ENCODE assay signal across 9 mouse cellular contexts in genomic region chr8:120619235-120620180, GRCm38 (mm10). TPM values are rescaled to one million over a fixed set of nuclear protein-coding genes. Genes with fewer than 3 reads are reported as not detected.
A peak's percentile ranks its signal among the peaks of the same experiment; 100 is the strongest.
DNase-seq lines count a peak whose midpoint lies in the region; ATAC-seq and TF ChIP-seq lines count a peak whose summit lies in the region.
"Had no signal": no experiment of that assay in that cellular context is flagged by ENCODE, and none has a peak within 500 bp of the region (broad histone marks: within the 10 kb centered on the region; RNA-seq: fewer than 3 reads in every experiment).

No protein-coding gene starts in this region.

- 79% methylated on average over 11 of the region's 11 CpGs for WGBS in kidney, adult 2 months
- WGBS in macrophage (ENCODE audit: missing documents), result 55% methylated on average over 9 of the region's 11 CpGs
- WGBS in hindbrain, embryonic 14.5 days, result 71% methylated on average over 11 of the region's 11 CpGs

- DNase-seq in kidney, adult 2 months, result peak; percentile 29
- no peak for DNase-seq in kidney, adult 8-10 months
- DNase-seq in layer of hippocampus, adult 2 months (ENCODE audit: low spot score in 2 of 2), result peak; percentile 54 to 75
- DNase-seq in thymus, postnatal 4 days, result no peak
- DNase-seq in spleen, adult 18-20 months, result no peak
- no peak for DNase-seq in hindbrain, embryonic 14.5 days (ENCODE audit: low spot score)

- no peaks in the 10 kb centered on the region for H3K4me1 ChIP-seq in kidney, adult 2 months (ENCODE audit: control insufficient read depth, insufficient read depth, low read length)
- H3K4me1 ChIP-seq in hindbrain, embryonic 14.5 days (replicated peaks; ENCODE audit: control insufficient read depth, insufficient read depth, low read length), result peaks cover 15% of the 10 kb centered on the region

- no peak overlapping the region for H3K4me3 ChIP-seq in kidney, adult 2 months (ENCODE audit: insufficient read depth, low read depth, low read length)
- no peak overlapping the region for H3K4me3 ChIP-seq in layer of hippocampus, adult 2 months
- no peak overlapping the region for H3K4me3 ChIP-seq in macrophage (ENCODE audit: inconsistent target)
- no peak overlapping the region for H3K4me3 ChIP-seq in hindbrain, embryonic 14.5 days (replicated peaks; ENCODE audit: low read length)
- H3K4me3 ChIP-seq: midbrain, embryonic 12.5 days had no signal

- no peaks in the 10 kb centered on the region for H3K79me2 ChIP-seq in macrophage (ENCODE audit: inconsistent target)

- H3K27me3 ChIP-seq in kidney, adult 2 months (replicated peaks; ENCODE audit: control insufficient read depth, insufficient read depth, low read length), result no peaks in the 10 kb centered on the region
- H3K27me3 ChIP-seq in hindbrain, embryonic 14.5 days (ENCODE audit: control insufficient read depth, insufficient read depth, low read length), result no peaks in the 10 kb centered on the region

- no peak for TF ChIP-seq CTCF in kidney, adult 2 months (conservative IDR thresholded peaks at IDR 0.05; ENCODE audit: insufficient read depth, insufficient read length, low read depth, low read length)
- TF ChIP-seq CTCF in layer of hippocampus, adult 2 months (conservative IDR thresholded peaks at IDR 0.05), result no peak

- H3K36me3 ChIP-seq in kidney, adult 2 months (ENCODE audit: control insufficient read depth, insufficient read depth, low read length), result no peaks in the 10 kb centered on the region
- H3K36me3 ChIP-seq in macrophage (ENCODE audit: inconsistent target), result no peaks in the 10 kb centered on the region
- H3K36me3 ChIP-seq in hindbrain, embryonic 14.5 days (replicated peaks; ENCODE audit: control insufficient read depth, insufficient read depth), result no peaks in the 10 kb centered on the region
- H3K36me3 ChIP-seq: midbrain, embryonic 12.5 days had no signal

- no peak for TF ChIP-seq POLR2A in kidney, adult 2 months (IDR thresholded peaks at IDR 0.05; ENCODE audit: low read depth, low read length)

- peak; percentile 17; the same call in 1 of the 2 replicates for ATAC-seq in common myeloid progenitor, adult 5-6 weeks (replicated peaks; ENCODE audit: low read depth, poor library complexity, severe bottlenecking)
- ATAC-seq in hindbrain, embryonic 14.5 days (ENCODE audit: low FRiP score), result no peak

- no peaks in the 10 kb centered on the region for H3K9me3 ChIP-seq in hindbrain, embryonic 14.5 days (ENCODE audit: control insufficient read depth, low read length)
- H3K9me3 ChIP-seq: midbrain, embryonic 12.5 days had no signal

- no peak overlapping the region for H3K27ac ChIP-seq in kidney, adult 2 months (ENCODE audit: insufficient read depth, low read depth, low read length)
- H3K27ac ChIP-seq in layer of hippocampus, adult 2 months, result peak overlapping the region; percentile 95
- H3K27ac ChIP-seq in macrophage, result peak overlapping the region; percentile 87
- H3K27ac ChIP-seq in hindbrain, embryonic 14.5 days, result no peak overlapping the region
- H3K27ac ChIP-seq: midbrain, embryonic 12.5 days had no signal

- H3K9ac ChIP-seq in hindbrain, embryonic 14.5 days, result no peak overlapping the region

- H3K4me2 ChIP-seq in hindbrain, embryonic 14.5 days (replicated peaks), result no peak overlapping the region
- H3K4me2 ChIP-seq: midbrain, embryonic 12.5 days had no signal

RNA-seq across cellular contexts. Expression of gene 1190005I06Rik, which starts 27.9 kb away (rescaled TPM):
- polyA plus RNA-seq in kidney, adult 2 months (2012; rRNA removed), result 4.6 and 6.8 TPM in 2 replicates
- total RNA-seq in common myeloid progenitor, adult 5-6 weeks (2017), result 1.2 TPM in 1 of 2 replicates, not detected in the other
- total RNA-seq in layer of hippocampus, adult 2 months (2021), result 10 to 100 TPM; 14.0 to 15.6 TPM
- 1 to 10 TPM in 10 of 26 experiments, not detected in 16; 1.3 to 4.2 (median 2.0) TPM for total RNA-seq in macrophage (2018; cell fraction: chromatin; rRNA removed)
- 1 to 10 TPM in 20 of 26 experiments, under 1 TPM in 6; 0.59 to 5.7 (median 1.9) TPM for total RNA-seq in macrophage (2018; cell fraction: cytosol; rRNA removed)
- 1 to 10 TPM in 12 of 26 experiments, under 1 TPM in 1, not detected in 13; 0.91 to 4.9 (median 1.6) TPM for total RNA-seq in macrophage (2018; cell fraction: nucleus; rRNA removed)
- 0.83 to 3.2 TPM (median 2.1 TPM) in 3 replicates for polyA plus RNA-seq in macrophage (2018)
- polyA plus RNA-seq in hindbrain, embryonic 14.5 days (2014; fragmentation: Nextera tagmentation; extraction: Ambion mirVana), result 12.4 and 15.4 TPM in 2 replicates

RNA-seq across cellular contexts. Expression of gene Gins2, which starts 30.4 kb away (rescaled TPM):
- polyA plus RNA-seq in kidney, adult 2 months (2012; rRNA removed), result 6.4 and 6.9 TPM in 2 replicates
- 22.9 and 48.0 TPM in 2 replicates for total RNA-seq in common myeloid progenitor, adult 5-6 weeks (2017)
- 1 to 10 TPM; 5.2 to 6.2 TPM for total RNA-seq in layer of hippocampus, adult 2 months (2021)
- 1 to 10 TPM in 24 of 26 experiments, under 1 TPM in 2; 0.20 to 6.5 (median 1.9) TPM for total RNA-seq in macrophage (2018; cell fraction: chromatin; rRNA removed)
- 10 to 100 TPM in 5 of 26 experiments, 1 to 10 TPM in 21; 4.8 to 13.4 (median 7.2) TPM for total RNA-seq in macrophage (2018; cell fraction: cytosol; rRNA removed)
- 10 to 100 TPM in 1 of 26 experiments, 1 to 10 TPM in 25; 1.0 to 11.4 (median 2.4) TPM for total RNA-seq in macrophage (2018; cell fraction: nucleus; rRNA removed)
- 6.0 to 52.8 TPM (median 6.1 TPM) in 3 replicates for polyA plus RNA-seq in macrophage (2018)
- 17.5 and 18.2 TPM in 2 replicates for polyA plus RNA-seq in hindbrain, embryonic 14.5 days (2014; fragmentation: Nextera tagmentation; extraction: Ambion mirVana)

RNA-seq across cellular contexts. Expression of gene Gm27021, which starts 48.4 kb away (rescaled TPM):
- 1.6 TPM in 1 of 2 replicates, not detected in the other for polyA plus RNA-seq in kidney, adult 2 months (2012; rRNA removed)
- not detected in 2 replicates for total RNA-seq in common myeloid progenitor, adult 5-6 weeks (2017)
- total RNA-seq in layer of hippocampus, adult 2 months (2021), result under 1 TPM in 1 of 2 experiments, not detected in 1; 0.69 TPM
- not detected for total RNA-seq in macrophage (2018; cell fraction: chromatin; rRNA removed)
- total RNA-seq in macrophage (2018; cell fraction: cytosol; rRNA removed), result 1 to 10 TPM in 7 of 26 experiments, under 1 TPM in 15, not detected in 4; 0.18 to 1.7 (median 0.68) TPM
- 1 to 10 TPM in 1 of 26 experiments, under 1 TPM in 1, not detected in 24; 0.89 to 1.1 TPM for total RNA-seq in macrophage (2018; cell fraction: nucleus; rRNA removed)
- polyA plus RNA-seq in macrophage (2018), result 0.76 to 0.96 TPM in 2 of 3 replicates, not detected in the other
- 4.4 and 10.0 TPM in 2 replicates for polyA plus RNA-seq in hindbrain, embryonic 14.5 days (2014; fragmentation: Nextera tagmentation; extraction: Ambion mirVana)

RNA-seq across cellular contexts. Expression of gene Cox4i1, which starts 48.5 kb away (rescaled TPM):
- polyA plus RNA-seq in kidney, adult 2 months (2012; rRNA removed), result 2,823 and 3,733 TPM in 2 replicates
- 392 and 496 TPM in 2 replicates for total RNA-seq in common myeloid progenitor, adult 5-6 weeks (2017)
- total RNA-seq in layer of hippocampus, adult 2 months (2021), result 1,000 to 10,000 TPM in 1 of 2 experiments, 100 to 1,000 TPM in 1; 991 to 1,040 TPM
- total RNA-seq in macrophage (2018; cell fraction: chromatin; rRNA removed), result 100 to 1,000 TPM in 5 of 26 experiments, 10 to 100 TPM in 21; 43.1 to 125 (median 79.7) TPM
- 1,000 to 10,000 TPM in 1 of 26 experiments, 100 to 1,000 TPM in 25; 586 to 1,058 (median 761) TPM for total RNA-seq in macrophage (2018; cell fraction: cytosol; rRNA removed)
- 100 to 1,000 TPM; 140 to 293 (median 184) TPM for total RNA-seq in macrophage (2018; cell fraction: nucleus; rRNA removed)
- polyA plus RNA-seq in macrophage (2018), result 521 to 775 TPM (median 707 TPM) in 3 replicates
- polyA plus RNA-seq in hindbrain, embryonic 14.5 days (2014; fragmentation: Nextera tagmentation; extraction: Ambion mirVana), result 1,174 and 1,254 TPM in 2 replicates

RNA-seq across cellular contexts. Expression of gene Emc8, which starts 48.9 kb away (rescaled TPM):
- polyA plus RNA-seq in kidney, adult 2 months (2012; rRNA removed), result 67.0 and 67.8 TPM in 2 replicates
- 44.9 and 59.9 TPM in 2 replicates for total RNA-seq in common myeloid progenitor, adult 5-6 weeks (2017)
- 10 to 100 TPM; 74.1 to 85.4 TPM for total RNA-seq in layer of hippocampus, adult 2 months (2021)
- total RNA-seq in macrophage (2018; cell fraction: chromatin; rRNA removed), result 10 to 100 TPM in 17 of 26 experiments, 1 to 10 TPM in 9; 4.1 to 37.4 (median 12.2) TPM
- total RNA-seq in macrophage (2018; cell fraction: cytosol; rRNA removed), result 10 to 100 TPM; 27.5 to 49.4 (median 37.6) TPM
- 10 to 100 TPM in 16 of 26 experiments, 1 to 10 TPM in 10; 5.8 to 26.6 (median 11.3) TPM for total RNA-seq in macrophage (2018; cell fraction: nucleus; rRNA removed)
- polyA plus RNA-seq in macrophage (2018), result 30.6 to 41.0 TPM (median 40.7 TPM) in 3 replicates
- 113 and 138 TPM in 2 replicates for polyA plus RNA-seq in hindbrain, embryonic 14.5 days (2014; fragmentation: Nextera tagmentation; extraction: Ambion mirVana)

Comparison
In these comparisons a context has a peak if more than half of its experiments do, and no peak if none do; other contexts are left out.
1. DNase-seq: peak in kidney, adult 2 months (single experiment) and layer of hippocampus, adult 2 months (2 of 2); none in kidney, adult 8-10 months (0 of 2), thymus, postnatal 4 days (single experiment), spleen, adult 18-20 months (0 of 2) and hindbrain, embryonic 14.5 days (single experiment).
2. H3K27ac ChIP-seq: peak in layer of hippocampus, adult 2 months (single experiment) and macrophage (single experiment); none in kidney, adult 2 months (single experiment) and hindbrain, embryonic 14.5 days (single experiment).